Mouse (Mus musculus) kidney, postnatal 36 days (tissue): Measurements from ENCODE around the gene Cactin.

Experiments
- DNase-seq, 2 experiments: peaks; one replicate each; pipeline ENCODE4 v3.0.0; 2021 to 2022; ENCODE audit warnings: mixed read lengths in 2 of 2

The Cactin gene

GRCm38 (mm10) chr10:81365672-81366476, 45.0 kb downstream of the Cactin start, which contains the start of gene 4930404N11Rik:
Gene 4930404N11Rik (minus strand): TSS chr10:81365816.
- DNase-seq, result no peak

- peak; percentile 46 to 49 for DNase-seq
Observed at GRCm38 (mm10) chr10:81366477-81367206, 45.7 kb downstream of the Cactin start.

- no peak for DNase-seq
Observed at GRCm38 (mm10) chr10:81367207-81367495, 46.2 kb downstream of the Cactin start.

GRCm38 (mm10) chr10:81375322-81375721, 54.4 kb downstream of the Cactin start:
- no peak for DNase-seq
